Mouse (Mus musculus): ENCODE data around the gene Adgrf1.

Adgrf1 gene

DNA sequence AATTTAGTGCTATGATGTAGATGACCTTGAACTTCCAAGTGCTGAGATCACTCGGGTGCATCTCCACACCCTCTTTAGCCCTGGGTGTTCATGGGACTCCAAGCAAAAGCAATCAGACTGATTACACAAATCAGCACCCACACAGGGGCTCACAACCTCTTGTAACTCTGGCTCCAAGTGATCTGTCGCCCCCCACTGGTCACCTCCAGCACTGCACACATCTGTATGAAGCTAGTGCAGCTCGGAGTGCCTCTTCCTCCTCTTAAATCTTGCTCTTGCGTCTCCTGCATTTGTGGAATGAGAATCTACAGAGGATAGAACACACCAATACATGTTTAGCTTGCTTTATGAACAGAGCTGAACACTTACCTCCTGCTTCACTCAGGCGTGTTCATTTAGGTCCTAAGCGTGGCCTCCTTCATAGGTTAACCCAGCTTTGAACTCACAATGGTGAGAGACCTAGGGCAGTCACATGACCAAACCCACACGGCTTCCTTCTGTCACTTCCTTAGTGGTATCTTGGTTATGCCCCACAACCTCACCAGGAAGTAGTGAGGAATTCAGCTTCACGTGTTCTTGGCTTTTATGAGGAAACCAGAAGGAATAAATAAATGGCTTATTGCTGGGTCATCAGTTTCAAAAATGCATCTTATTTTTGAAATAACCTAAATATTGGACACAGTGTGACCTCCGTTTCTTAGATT lies 2.9 kb upstream of the Adgrf1 start:
- DNase-seq (ENCODE audit: low spot score): no peak

- DNase-seq (ENCODE audit: low spot score): no peak
Measured at GRCm38 (mm10) chr17:43276220-43276619, 6.1 kb downstream of the Adgrf1 start.

- no peak for DNase-seq (ENCODE audit: low spot score)
Measured at GRCm38 (mm10) chr17:43277223-43277622, 7.1 kb downstream of the Adgrf1 start.

DNA sequence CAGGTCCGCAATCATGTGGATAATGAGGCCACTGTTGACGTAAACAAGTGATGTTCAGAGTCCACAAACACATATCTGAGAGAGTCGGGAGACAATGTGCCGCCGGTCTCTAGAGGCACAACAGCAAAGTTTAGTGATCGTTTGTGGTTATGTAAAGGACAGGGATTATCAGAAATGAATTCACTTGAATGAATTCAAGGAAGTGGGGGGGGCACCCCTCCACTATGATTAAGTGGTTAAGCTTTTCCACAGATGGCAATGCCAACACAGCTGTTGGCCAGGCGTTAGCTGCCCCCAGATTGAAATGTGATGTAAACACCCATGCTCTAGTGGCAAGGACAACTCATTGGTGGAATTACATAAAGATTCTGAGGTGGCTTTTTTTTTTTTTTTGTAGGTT lies 9.5 kb downstream of the Adgrf1 start:
- no peak for DNase-seq (ENCODE audit: low spot score)

GRCm38 (mm10) chr17:43282353-43282752 lies 12.2 kb downstream of the Adgrf1 start:
- no peak for DNase-seq (ENCODE audit: low spot score)

- no peak for DNase-seq (ENCODE audit: low spot score)
Measured at GRCm38 (mm10) chr17:43282828-43283227, 12.7 kb downstream of the Adgrf1 start.

GRCm38 (mm10) chr17:43299515-43299914 lies 29.4 kb downstream of the Adgrf1 start:
- DNase-seq (ENCODE audit: low spot score): no peak

DNA sequence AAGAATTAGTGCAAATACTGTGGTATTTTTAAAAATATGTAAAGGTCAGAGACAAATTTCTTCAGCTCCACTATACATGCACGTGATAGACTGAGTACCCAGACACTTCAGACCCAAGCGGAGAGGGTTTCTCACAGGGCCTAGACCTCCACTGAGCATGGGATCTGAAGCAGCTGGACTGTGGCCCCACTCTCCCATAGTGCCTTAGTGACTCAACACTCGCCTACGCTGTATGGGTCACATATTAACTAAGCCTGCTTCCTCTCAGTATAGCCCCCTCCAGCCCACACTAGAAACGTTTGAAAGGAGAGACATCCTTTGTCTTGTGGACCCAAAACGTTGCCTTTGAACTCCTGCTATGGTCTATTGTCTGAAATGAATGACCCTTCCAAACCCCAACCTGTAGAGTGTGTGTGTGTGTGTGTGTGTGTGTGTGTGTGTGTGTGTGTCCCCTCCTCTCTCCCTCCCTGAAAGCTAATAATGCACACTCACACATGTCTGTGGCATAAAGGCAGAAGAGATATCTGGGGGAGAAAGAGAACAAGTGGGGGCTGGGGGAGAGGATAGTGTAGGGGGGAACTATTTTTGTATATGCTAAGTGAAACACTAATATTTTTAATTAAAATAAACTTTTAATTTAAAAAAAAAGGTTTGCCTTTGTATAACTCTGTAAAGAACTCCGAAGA lies 56.0 kb downstream of the Adgrf1 start:
- no peak for DNase-seq (ENCODE audit: low spot score)

DNA sequence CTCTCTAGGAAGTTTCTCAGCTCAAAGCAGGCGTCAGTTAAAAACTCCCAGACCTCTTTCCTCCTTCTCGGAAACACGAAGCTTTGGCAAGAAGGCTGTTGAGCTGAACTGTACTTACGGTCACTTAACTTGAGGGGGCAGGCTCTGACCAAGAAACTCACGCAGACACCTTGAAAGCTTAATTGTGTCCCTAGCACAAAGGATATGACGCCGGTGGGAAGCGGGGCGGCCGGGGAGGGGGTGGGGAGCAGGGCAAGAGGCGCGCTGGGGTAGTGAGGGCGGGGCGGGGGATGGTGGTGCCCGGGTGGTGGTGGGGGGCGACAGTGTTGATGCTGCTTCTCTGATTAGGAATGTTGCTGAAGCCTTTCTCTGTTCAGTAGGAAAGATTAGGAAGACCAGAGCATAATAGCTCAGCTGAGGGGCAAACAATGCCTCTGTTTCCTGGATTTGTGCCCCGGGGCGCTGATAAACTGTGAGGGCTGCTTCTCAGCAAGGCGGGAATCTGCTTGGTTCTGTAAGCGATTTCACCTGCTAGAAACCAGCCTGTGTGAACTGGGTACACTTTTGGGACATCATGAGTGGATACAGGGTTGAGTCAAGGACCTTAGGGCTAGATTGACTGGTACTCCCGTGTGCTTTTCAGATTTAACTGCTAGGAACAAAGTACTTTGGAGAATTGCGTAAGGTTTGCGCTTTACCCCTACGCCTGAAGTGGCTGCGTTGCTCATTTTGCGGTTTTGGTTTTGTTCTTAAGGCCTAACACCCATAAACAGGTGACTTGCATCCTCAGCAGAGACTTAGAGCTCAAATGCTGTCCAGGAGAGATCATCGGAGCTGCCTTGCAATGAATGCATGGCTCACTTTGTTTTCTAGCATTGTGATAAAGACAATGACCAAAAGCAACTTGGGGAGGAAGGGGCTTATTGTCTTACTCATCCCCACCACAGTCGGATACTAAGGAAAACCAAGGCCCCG lies 56.9 kb downstream of the Adgrf1 start:
- DNase-seq (ENCODE audit: low spot score): no peak

GRCm38 (mm10) chr17:43327810-43328209 lies 57.7 kb downstream of the Adgrf1 start:
- no peak for DNase-seq (ENCODE audit: low spot score)

- DNase-seq (ENCODE audit: low spot score): no peak
Measured at GRCm38 (mm10) chr17:43329216-43329615, 59.1 kb downstream of the Adgrf1 start.

DNA sequence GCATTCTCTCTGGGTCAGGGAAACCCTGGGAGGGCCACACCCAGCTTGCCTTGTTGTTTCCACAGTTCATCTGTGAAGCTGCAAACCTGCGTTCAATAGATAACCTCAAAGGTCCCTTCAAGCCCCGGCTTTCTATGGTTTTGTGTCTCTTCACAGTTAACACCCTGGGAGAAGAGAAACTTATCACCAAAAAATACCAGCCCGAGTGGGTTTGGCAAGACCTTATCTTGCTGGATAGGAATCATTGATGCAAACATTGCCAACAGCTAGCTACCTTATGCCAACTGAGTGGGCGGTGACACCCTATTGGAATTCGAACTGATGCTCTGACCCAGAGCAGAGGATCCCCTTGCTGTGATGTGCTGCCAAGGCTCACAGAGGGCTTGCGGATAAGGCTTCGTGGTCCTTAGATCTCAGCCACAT lies 59.6 kb downstream of the Adgrf1 start:
- DNase-seq (ENCODE audit: low spot score): no peak

- no peak for DNase-seq (ENCODE audit: low spot score)
Measured at GRCm38 (mm10) chr17:43332686-43333085, 62.6 kb downstream of the Adgrf1 start.

DNA sequence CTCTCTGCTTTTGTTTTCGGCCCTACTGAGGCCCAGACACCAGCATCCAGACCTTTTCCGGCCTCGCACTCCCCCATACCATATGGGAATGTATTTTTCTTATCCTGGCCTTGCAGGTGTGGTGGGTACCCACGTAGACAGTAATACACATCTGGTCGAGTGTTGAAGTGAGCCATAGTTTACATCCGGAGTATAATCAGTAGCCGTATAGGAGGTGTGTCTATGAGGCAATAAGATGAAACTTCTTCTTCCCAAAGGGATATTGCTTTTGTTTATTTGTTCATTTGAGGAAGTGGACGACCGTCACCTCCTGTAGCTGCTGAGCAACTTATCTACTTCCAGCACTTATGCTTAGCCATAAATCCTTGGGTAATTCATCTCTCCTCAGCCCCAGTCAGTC lies 63.9 kb downstream of the Adgrf1 start:
- no peak for DNase-seq (ENCODE audit: low spot score)

DNA sequence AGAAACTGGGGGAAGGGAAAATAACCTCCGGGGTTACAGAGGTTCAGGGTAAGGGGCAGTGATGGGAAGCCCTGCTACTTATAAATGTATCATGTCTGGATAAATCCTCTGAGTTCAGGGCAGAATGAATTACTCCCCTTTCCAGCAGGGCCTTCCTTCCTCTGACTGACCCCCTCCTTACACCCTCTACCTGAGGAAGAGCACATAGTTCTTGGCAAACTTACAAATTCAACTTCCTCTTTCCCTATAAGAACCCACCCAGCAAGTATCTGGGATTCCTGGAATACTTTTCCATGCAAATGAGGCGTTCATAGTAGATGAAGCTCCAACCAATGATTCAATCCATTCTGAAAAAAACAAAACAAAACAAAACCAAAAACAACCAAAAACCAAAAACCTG lies 67.5 kb downstream of the Adgrf1 start:
- DNase-seq (ENCODE audit: low spot score): no peak

GRCm38 (mm10) chr17:43338279-43338678 lies 68.2 kb downstream of the Adgrf1 start:
- no peak for DNase-seq (ENCODE audit: low spot score)

DNA sequence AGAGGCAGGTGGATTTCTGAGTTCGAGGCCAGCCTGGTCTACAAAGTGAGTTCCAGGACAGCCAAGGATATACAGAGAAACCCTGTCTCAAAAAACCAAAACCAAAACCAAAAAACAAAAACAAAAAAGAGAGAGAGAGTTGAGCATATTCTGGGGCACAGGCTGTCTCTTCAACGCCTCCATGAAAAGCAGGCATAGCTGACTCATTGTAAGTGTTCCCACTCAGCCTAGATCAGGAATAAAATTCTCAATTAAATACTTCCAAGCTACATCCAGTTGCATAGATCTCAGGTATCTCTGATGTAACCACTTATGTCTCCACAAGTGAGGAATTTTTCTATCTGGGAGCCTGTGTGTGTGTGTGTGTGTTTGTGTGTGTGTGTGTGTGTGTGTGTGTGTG lies 76.4 kb downstream of the Adgrf1 start:
- peak; percentile 7 for DNase-seq (ENCODE audit: low spot score)

DNA sequence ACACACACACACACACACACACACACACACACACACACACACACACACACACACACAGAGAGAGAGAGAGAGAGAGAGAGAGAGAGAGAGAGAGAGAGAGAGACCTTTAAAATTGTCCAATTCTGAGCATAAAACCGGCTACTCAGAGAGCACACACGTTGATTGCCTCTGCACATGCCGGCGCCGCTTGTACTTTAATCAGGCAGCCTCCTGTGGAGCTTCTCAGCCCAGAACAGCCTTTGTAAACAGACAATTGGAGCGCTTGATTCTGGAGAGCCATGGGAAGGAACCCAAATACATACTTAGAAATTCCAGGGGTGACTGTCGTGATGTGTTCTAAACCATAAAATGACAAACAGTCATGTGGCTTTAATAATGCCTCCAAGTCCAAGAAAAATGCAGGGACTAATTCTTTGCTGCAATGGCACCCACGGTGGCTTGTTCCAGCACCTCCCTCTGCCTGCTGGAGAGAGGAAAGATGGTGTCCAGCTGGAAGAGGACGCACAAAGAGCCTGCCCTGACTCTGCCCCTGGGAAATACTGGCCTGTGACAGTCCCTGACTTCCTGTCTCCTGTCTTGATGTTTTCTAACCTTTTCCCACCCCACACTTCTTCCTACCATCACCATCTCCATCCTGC lies 87.9 kb downstream of the Adgrf1 start:
- DNase-seq (ENCODE audit: low spot score): no peak

- no peak for DNase-seq (ENCODE audit: low spot score)
Measured at GRCm38 (mm10) chr17:43359826-43360619, 89.9 kb downstream of the Adgrf1 start, which contains the start of gene Adgrf5. TSS of gene Adgrf5 (plus strand) at chr17:43360451.

GRCm38 (mm10) chr17:43361021-43361420 lies 90.9 kb downstream of the Adgrf1 start:
- no peak for DNase-seq (ENCODE audit: low spot score)

DNA sequence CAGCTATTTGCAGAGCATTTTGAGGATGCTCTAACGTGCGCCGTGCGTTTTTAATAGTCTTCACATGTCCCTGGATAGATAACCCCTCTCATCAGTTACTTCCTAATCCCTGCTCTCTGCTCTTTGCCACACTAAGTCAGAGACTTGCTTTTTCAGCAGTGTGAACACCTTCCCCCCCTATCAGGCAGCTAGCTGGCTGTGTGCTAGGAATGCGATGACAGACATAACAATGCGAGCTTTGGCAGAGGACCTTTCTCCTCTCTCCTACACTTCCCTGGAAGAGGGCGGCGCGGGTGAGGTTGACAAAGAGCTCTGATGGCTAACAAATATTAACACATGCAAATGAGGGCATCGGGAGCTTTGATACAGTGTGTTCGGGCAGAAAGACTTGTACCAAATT lies 92.2 kb downstream of the Adgrf1 start:
- DNase-seq (ENCODE audit: low spot score): no peak
